Mouse (Mus musculus) megakaryocyte-erythroid progenitor cell, adult 5-6 weeks (primary cell): ENCODE results near the gene Tbx1. TPM values are rescaled to one million over a fixed set of nuclear protein-coding genes. Genes with fewer than 3 reads are reported as not detected.

Experiments used
- ATAC-seq: replicated peaks from 2 replicates; pipeline ENCODE4 v1.8.0; 2016; ENCODE audit warnings: mild to moderate bottlenecking, inconsistent platforms; ENCODE audit not compliant: severe bottlenecking, poor library complexity, low FRiP score, low TSS enrichment
- total RNA-seq, 2 experiments: library from RNA; stranded (forward) in 1 of 2; stranded (reverse) in 1 of 2; fragments of 200-1000, 215-1000 nt in 1 of 2; fragments of >200 nt in 1 of 2; fragmentation: Nextera tagmentation in 1 of 2; gene quantifications; 2 replicates each; pipeline ENCODE4 v1.2.3; 2014 to 2017

Tbx1 gene
- total RNA-seq (2014; fragmentation: Nextera tagmentation) (not detected in 2 replicates), total RNA-seq (2017) (not detected in 2 replicates)

DNA sequence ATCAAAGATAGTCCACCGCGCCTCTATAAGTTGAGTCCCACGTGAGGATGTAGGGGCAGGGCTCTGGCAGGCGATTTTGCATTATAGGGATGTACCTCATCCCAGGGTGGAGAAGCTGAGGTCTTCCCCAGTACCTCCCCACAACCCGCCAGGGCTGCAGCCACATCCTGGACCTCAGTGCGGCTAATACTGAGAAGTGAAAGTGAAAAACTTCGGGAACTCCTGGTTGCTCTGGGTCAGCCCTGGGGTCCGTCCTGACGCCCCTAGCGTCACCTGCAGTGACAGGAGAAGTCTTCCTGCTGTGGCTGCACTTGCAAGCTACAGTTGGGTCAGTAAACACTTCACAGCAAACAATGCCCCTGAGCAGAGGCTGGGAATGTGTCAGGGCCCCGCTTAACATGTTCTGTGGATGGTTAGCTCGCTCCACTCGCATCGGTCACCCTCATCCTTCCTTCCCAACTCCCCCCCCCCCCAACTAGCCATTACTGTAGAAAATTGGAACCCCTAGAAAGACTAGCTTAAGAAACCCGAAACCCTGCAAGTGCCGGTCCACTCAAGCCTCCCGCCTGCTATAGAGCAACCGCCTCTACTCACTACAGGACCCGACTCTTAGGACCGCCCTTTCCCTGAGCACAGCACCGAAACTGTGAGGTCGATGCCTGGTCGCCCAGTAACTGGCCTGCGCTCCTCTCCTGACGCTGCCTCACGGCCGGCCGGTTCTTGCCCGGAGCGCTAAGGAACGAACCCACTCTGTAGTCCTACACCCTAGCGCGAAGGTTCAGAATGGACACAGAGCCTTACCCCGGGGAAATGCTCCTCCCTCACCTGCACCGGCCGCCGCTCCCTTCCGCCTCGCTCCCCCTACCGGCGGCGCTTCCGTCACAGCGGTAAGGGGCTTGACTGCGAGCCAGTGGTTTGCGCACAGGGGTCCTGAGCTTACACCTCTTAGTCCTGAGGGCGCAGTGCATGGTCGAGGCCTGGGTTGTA, at the start of gene Tbx1:
TSS of gene Tbx1 (minus strand) at position 868 of the 987 bp plus-strand sequence.
- ATAC-seq, result 0 out of 2 replicates have a peak, but pooled peaks have one; percentile 35

DNA sequence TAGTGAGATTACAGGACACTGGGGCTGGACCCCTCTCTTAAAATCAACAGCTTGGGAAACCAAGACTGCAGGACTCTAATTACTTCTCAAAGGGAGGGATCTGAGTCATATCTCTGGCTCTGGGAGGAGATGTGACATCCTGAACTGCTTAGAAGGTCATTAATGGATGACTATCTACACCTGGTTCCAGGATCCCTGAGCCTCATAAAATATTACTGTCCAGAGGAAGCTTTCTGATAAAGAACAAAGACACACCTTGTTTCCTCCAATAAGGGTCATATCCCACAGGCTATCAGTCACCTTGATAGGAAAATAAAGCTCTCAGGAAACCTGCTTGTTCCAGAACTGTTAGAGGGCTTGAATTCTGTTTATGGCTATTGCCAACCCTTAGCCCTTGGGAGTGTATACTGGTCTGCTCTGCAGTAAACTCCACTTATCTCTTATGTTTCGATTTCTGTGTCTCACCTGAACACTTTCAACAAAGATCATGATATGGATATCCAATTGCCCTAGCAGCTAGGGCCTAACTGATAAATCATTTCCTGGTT, 49.0 kb upstream of the Tbx1 start:
- ATAC-seq, result no peak

DNA sequence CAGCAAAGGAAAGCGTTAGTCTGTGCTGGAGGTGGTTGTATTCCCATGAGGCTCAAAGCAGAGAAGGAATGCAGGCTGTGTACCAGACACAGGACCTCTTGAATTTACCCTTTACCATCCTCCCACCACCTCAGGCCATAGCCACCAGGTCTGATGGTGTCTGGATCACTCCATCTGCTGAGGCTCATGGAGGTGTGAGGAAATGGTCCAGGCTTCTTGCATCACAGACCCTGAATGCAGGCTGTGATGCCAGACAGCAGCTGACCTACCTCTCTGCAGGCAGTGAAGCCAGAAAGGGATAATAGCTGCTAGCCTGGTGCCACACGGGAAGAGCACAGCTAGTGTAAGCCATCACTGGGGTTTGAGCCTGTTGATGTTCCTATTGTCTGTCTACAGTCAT, 47.9 kb upstream of the Tbx1 start:
- no peak for ATAC-seq

DNA sequence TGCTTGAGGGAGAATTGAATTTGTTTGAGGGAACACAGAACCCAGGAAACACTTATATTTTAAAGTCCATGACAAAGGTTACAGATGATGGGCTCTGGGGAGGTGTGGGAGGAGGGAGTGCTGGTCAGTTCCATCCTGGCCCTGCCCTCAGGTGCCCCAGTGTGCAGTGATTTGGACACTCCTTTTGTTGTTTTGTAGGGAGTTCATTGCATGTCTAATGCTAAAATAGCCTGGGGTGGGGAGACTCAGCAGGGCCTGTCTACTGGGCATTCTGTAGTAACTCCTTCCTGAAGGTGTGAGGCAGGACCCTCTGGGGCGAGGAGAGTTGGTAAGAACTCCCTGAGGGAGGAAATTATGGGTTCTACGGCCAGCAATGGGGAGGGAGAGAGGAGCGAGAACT, 46.3 kb upstream of the Tbx1 start:
- no peak for ATAC-seq

DNA sequence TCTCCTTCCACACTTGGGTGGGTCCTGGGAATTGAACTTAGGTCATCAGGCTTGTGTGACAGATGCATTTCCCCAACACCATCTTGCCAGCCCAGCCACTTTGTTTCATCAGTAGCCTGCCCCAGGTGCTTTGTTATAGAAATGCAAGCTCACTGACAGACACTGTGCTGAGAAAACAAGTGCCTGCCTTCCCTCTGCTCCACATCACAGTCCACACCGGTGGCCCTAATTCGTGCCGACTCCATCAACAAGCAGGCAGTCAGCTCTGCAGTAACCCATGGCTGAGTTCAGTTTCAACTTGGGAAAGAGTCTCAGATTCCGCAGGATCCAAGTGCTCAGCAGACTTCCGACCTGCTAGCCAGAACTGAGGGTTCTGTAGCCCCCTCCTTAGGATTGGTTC, 45.9 kb upstream of the Tbx1 start:
- ATAC-seq, result no peak

DNA sequence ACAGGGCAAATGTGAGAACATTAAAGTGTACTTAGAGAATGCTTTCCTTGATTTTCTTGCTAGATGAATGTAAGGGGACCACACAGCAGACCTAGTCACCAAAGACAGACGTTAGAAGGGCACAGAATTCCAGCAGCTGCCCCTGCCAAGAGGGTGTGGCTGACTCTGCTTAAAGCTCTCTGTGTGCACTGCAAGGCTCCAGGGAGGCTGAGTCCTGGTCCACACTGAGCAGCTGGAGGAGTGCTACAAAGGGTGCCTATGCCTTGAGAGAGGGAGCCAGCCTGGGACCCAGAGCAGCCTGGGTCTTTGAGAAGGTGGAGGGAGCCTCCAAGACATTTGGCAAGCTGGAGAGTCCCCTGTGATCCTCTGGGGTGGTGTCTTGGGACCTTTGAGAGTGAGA, 42.9 kb upstream of the Tbx1 start:
- ATAC-seq, result no peak

DNA sequence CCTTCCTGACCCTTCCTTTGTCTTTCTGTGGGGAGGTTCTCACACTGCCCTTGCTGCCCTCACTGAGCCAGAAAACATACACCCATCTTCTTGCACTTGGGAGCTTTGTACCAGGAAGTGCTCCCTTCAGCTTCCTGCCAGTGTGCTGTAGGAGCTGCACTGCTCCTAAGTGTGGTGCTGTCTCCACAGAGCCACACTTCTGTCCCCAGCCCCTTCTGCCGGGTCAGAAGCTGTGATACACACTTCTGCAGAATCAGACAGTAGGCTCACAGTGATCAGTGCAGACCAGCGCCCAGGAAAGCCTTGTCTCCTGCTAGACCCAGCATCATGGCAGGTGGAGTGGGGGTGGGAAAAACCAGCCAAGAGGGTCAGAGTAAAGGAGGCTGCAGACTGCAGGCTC, 42.3 kb upstream of the Tbx1 start:
- ATAC-seq, result no peak

DNA sequence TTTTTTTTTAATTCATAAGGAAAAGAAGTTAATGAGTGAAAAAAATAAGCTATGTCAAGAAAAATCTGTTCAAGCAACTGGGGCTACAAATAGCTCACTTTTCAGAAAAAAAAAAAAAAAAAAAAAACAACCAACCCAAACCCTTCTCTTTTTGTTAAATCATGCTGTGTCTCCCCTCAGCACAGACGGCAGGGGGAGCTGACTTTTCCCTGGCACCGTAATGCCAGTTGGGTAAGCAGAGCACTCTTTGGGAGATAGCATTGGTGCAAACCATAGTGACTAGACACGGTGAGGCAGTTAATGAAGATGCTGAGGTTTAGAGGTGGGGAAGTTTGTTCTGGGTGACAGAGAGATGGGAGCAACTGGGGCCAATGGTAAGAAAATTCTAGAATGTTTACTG, 41.6 kb upstream of the Tbx1 start:
- ATAC-seq, result 0 out of 2 replicates have a peak, but pooled peaks have one; percentile 48

DNA sequence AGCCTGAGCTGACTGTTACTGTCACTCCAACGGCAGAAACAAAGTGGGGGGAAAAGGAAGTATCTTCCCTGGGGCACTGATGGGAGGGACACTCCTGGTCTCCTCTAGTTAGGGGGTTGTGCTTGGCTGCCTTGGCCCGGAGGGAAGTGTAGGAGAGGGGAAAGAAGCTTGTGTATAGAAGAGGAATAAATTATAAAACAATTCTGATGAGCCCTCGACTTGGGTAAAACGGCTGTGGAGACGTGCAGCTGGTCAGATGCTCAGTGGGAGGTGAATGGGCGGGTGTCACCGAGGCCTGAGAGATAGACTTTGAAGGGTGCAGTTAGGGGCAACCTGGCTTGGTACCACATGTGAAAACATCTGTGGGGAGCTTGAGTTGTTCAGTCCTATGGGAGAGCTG, 40.7 kb upstream of the Tbx1 start:
- no peak for ATAC-seq

DNA sequence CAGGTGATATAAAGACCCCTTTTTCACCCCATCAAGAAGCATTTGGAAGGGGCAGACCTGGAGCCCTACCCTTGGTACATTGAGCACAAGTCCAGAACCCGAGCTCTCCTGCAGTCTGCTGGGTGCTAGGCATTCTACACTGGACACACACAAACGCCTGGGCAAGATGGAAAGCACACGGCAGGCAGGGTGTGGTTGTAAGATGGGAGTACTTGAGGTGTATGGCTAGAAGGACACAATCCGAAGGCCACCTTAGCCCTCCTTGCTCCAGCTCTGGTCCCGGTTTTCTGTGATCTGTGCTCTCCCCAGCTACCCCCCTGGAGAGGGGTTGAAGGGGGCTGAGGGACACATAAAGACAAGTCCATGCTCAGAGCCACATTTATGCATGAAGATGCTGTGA, 39.8 kb upstream of the Tbx1 start:
- ATAC-seq, result no peak

DNA sequence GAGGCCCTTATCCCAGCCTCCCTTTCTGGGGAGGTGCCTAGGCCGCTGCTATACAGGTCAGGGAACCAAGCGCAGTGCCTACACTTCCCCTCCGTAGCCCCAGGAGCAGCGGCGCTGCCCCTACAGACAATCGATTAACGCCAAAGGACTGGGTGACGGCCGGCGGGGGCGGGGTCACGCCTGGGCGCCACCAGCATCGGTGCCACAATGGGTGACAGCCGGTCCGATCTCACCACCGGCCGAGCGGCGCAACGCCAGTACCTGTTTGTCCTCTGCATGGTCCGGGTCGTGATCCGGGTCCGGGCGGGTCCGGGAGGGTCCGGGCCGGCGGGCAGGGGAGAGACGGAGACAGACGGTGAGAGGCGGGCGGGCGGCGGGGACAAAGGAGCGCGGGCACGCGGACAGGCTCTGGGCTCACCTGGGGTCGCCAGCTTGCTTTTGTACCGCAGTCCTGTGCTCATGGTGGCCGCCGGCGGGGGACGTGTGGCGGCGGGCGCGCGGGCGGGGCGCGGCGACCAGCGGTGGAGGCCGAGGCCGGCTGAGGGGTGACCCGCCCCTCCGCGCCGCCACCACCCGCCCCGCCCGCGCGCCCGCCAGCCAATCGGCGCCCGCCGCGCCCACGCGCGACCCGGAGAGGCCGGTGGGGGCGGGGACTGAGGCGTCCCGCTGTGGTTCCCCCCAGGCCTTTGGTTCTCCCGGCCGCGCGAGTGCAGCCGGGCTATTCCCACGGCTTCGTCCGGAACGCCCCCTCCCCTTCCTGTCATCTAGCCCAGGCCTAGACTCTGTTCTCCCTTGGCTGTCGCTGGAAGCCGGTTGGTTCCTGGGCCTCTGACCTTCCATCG, 39.1 kb upstream of the Tbx1 start, which contains the start of gene Sept5:
TSS of gene Sept5 (minus strand) at position 565 of the 842 bp plus-strand sequence.
- 0 out of 2 replicates have a peak, but pooled peaks have one; percentile 7 for ATAC-seq

DNA sequence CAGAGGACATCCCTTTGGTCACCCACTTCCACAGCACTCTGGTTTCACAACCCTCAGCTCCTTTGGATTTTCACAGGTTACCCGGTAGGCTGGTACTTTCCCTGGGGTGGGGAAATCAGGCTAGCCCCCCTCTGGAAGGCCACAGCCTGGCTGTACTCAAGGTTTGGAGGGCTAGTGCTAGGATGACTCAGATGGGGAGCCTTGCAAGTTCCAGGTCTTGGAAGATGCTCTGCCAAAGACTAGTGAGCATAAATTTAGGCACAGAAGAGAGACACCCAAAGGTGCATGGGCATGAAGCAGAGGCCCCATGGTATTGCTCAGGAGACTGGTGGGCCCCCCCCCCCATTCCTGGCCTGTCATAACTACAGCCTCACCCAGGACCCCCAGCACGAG, 38.5 kb upstream of the Tbx1 start:
- ATAC-seq, result 0 out of 2 replicates have a peak, but pooled peaks have one; percentile 3

DNA sequence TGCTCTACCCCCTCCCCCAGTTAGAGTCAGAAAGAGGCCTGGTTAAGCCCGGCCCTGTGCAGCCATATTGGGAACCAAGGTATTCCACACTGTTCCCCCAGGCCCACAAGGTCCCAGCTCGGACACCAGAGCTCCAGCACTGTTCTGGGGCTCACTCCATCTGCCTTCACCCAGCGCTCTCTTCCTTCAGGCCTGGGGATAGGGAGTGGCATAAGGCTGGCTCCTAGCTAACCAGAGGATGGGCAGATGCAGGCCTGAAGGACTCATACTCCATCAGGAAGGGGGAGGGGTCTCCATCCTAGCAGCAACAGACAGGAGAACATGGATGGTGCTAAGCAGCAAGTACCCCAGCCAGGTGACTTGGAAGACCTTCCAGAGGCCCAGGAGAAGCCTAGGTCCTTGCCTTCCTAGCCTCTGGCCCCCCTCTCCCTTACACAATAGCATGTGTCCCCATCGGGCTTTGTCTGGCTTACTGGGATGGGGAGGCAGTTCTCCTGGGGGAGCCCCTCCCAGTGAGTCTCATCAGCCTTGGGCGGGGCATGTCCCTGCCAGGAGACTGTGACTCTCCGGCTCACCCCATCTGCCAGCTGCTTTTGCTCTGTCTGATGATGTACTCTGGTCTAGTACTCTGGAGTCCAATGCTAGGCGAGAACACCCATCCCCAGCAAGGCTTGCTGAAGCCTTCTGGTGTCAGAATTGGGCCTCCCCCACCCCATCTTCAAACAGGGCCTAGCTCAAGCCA, 37.9 kb upstream of the Tbx1 start:
- no peak for ATAC-seq

DNA sequence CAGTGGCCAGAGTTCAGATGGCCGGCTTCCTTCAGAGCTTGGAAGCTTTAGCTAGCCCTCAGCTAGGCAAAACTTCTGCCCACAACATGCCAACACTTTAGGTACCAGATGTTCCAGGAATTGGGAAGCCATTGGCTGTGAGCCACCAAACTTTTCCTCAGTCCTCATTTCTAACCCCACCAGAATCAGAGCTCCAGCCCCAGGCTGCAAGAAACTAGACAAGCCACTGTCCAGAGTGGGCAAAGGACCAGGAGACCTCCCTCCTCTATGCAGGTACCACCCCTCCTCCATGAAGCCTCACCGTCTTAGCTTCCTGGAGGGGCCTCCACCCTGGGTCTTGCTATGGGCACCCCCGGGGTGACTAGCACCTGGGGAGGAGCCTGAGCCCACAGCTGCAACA, 36.7 kb upstream of the Tbx1 start:
- no peak for ATAC-seq

DNA sequence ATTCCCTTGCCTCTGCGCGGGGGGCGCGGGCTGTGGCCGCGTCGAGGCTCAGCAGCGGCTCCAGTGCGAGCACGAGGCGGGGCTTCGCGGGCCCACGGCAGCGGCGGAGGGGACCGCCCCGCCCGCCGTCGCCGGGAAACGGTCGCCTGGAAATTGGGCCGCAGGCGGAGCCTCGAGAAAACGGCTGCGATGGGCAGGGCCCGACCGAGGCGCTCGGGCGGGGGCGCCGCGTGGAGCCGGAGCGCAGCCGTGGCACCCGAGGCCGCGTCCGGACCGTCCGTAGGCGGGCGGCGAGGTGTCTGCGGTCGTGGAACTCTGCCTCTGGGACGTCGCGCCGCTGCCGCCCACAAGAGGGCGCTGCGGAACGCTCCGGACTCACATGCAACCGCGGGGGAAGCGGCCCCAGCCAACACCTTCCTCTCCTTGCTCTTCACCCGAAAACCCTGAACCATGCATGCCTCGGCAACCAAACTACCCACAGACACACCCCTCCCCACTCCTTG, 36.0 kb upstream of the Tbx1 start, which contains the start of gene Gm49601:
TSS of gene Gm49601 (minus strand) at position 52 of the 503 bp plus-strand sequence.
- ATAC-seq, result peak; percentile 50

DNA sequence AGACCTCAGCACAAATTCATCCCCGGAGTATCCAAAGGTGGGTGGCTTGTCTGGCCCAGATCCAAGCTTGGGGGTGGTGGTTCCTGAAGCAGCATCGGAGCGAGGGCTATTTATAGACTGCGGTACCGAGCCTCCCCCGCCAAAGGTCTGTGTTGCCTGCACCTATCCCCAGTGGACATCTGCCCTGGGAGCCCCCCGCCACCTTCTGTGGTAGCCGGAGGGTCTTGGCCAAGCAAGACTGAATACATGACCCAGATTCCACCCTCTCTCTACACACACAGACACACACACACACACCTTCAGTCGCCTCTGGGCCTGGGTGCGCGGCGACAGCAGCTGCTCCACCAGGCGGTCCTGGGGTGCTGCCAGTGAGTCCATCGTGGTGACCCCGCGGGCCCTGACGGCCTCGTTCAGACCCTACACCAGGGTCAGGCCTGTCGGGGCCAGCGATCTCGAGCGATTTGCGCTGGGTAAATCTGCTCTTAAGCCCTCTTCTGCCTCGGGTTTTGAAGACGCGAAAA, 35.4 kb upstream of the Tbx1 start:
- no peak for ATAC-seq

DNA sequence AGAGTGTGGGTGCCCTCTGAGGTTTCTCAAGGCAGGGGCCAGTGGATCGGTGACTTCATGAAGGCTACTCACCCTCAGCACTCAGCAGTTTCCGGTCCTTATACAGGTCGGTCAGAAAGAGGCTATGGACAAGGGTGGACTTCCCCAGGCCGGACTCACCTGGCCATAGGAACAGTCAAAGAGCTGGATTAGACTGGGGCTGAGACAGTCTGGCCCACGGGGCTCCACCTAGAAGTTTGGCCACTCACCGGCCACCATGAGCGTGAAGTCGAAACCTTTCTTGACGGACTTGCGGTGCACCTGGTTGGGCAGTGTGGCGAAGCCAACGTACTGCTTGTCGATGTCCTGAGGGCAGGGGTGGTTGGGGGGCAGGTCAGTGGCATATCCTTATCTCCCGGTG, 34.6 kb upstream of the Tbx1 start:
- ATAC-seq, result no peak

DNA sequence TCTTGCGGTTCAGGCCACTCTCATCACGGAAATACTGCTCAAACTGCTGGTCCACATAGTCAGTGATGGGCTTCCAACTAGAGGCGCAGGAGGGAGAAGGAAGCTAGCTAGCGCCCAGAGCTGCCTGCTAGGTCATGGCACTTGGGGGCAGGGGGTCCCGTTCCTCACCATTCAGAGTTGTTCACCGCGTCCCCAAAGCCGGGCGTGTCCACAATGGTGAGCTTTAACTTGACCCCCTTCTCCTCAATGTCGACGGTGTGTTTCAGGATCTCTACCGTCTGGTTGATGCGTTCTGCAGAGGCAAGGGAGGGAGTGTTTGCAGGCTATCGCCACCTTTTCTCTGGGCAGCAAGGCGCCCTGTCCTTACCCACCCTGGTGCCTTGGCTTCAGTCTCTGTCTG, 34.2 kb upstream of the Tbx1 start:
- ATAC-seq, result no peak
